Mouse (Mus musculus) heart, embryonic 14.5 days (tissue): Measurements from ENCODE around the gene D8Ertd738e. TPM values are rescaled to one million over a fixed set of nuclear protein-coding genes. Genes with fewer than 3 reads are reported as not detected.

ENCODE experiments used
- microRNA counts: library from miRNA; unstranded; fragments of <30 nt; microRNA quantifications from one replicate; lab custom pipeline; 2016
- microRNA-seq: library from miRNA; unstranded; fragments of <30 nt; microRNA quantifications from one replicate; pipeline ENCODE4, GENCODE M21; 2016
- polyA plus RNA-seq: library from polyadenylated mRNA; unstranded; fragments of >200 nt; fragmentation: Nextera tagmentation; extraction: Ambion mirVana; gene quantifications from 2 replicates; pipeline ENCODE4 v1.2.1, GENCODE M21; 2014

The D8Ertd738e gene
- polyA plus RNA-seq, 1 experiment from 2014 or later: 400 TPM

MicroRNAs within 50 kb of the gene (microRNA counts, 519-probe panel; counts per million panel counts)
- microRNA mmu-miR-23a (lab: Ali Mortazavi, UCI) (6,889 counts per million, percentile 92 among the panel's probes with 10 or more counts), microRNA mmu-miR-27a (lab: Ali Mortazavi, UCI) (7,147 counts per million, percentile 94 among the panel's probes with 10 or more counts)

Small RNA genes lying within 50 kb of the gene (microRNA-seq; reads per million reads assigned to microRNA genes)
- gene Mir23a (27,298 reads per million, percentile 97 among the genes with 10 or more reads in this experiment), gene Mir24-2 (not detected), gene Mir27a (335 reads per million, percentile 68 among the genes with 10 or more reads in this experiment), gene Mir3074-2 (not detected)

Other genes starting within 250 kb of the D8Ertd738e start
- gene 1700067K01Rik, start 248.2 kb downstream of the D8Ertd738e start, polyA plus RNA-seq: 0.69 and 0.80 TPM in 2 replicates
- 0.16 and 0.20 TPM in 2 replicates for gene 2210011C24Rik, start 237.5 kb downstream of the D8Ertd738e start, polyA plus RNA-seq
- 0.13 and 1.2 TPM in 2 replicates for gene Palm3, start 228.2 kb downstream of the D8Ertd738e start, polyA plus RNA-seq
- gene Il27ra, start 207.1 kb downstream of the D8Ertd738e start, polyA plus RNA-seq: 6.1 and 6.3 TPM in 2 replicates
- gene Rln3, start 204.7 kb downstream of the D8Ertd738e start, polyA plus RNA-seq: not detected in 2 replicates
- 1.1 and 1.6 TPM in 2 replicates for gene Gm10643, start 184.6 kb downstream of the D8Ertd738e start, polyA plus RNA-seq
- 6.1 and 6.3 TPM in 2 replicates for gene Rfx1, start 182.9 kb downstream of the D8Ertd738e start, polyA plus RNA-seq
- 6.3 and 6.4 TPM in 2 replicates for gene Dcaf15, start 145.0 kb downstream of the D8Ertd738e start, polyA plus RNA-seq
- gene Podnl1, start 123.7 kb downstream of the D8Ertd738e start, polyA plus RNA-seq: 0.08 and 0.16 TPM in 2 replicates
- 9.3 and 11.8 TPM in 2 replicates for gene Cc2d1a, start 101.8 kb downstream of the D8Ertd738e start, polyA plus RNA-seq
- gene 4930432K21Rik, start 101.7 kb downstream of the D8Ertd738e start, polyA plus RNA-seq: 0.43 and 0.63 TPM in 2 replicates
- 2.4 and 3.8 TPM in 2 replicates for gene Nanos3, start 64.5 kb downstream of the D8Ertd738e start, polyA plus RNA-seq
- 6.7 and 7.3 TPM in 2 replicates for gene Zswim4, start 12.7 kb downstream of the D8Ertd738e start, polyA plus RNA-seq
- gene Mri1, start 7.6 kb upstream of the D8Ertd738e start, polyA plus RNA-seq: 45.4 and 48.3 TPM in 2 replicates
- gene Ccdc130, start 20.7 kb upstream of the D8Ertd738e start, polyA plus RNA-seq: 17.5 and 20.8 TPM in 2 replicates
- 8.4 and 9.7 TPM in 2 replicates for gene Cacna1a, start 138.7 kb upstream of the D8Ertd738e start, polyA plus RNA-seq